Mouse (Mus musculus): ENCODE measurements around the gene Krt8.

The Krt8 gene

GRCm38 (mm10) chr15:102004189-102004588, at the start of gene Krt8:
Krt8 (minus strand) TSS chr15:102004482.
- DNase-seq (ENCODE audit: low spot score in 2 of 2): no peak

DNA sequence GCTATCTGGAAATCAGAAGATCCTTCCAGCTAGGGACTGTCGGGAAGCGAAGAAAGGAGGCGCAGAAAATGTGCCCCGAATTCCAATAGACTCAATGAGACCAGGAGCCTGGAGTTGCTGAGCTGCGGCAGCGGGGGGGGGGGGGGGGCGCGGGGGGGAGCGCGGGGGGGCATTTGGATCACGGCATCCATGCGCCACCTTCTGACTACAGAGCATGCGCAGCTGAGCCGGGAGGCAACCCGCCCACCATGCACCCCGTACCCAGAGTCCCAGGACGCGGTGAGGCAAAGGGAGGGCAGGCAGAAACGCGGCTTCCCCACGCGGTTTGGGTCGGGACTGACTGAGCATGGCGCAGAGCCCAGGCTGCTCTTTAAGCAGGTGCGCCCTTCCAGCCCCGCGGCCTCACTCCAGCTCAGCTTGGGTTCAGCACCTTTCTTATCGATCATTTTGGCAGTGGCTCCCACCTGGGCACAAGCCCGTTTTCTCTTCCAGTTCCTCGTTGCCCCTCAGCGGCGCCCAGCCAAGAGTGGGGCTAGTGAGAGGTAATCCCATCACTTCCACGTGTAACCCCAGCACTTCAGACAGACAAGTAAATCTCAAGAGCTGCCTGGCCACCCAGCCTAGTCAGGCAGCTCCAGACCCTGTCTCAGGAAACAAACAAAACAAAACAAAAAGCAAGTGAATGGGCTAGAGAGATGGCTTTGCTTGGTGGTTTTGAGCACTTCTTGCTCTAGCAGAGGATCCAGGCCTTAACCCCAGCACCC, 47.8 kb upstream of the Krt8 start:
- DNase-seq (ENCODE audit: low spot score in 2 of 2): peak; percentile 71 to 80

- DNase-seq (ENCODE audit: low spot score in 2 of 2): no peak
Measured at GRCm38 (mm10) chr15:102049871-102050270, 45.6 kb upstream of the Krt8 start.

DNA sequence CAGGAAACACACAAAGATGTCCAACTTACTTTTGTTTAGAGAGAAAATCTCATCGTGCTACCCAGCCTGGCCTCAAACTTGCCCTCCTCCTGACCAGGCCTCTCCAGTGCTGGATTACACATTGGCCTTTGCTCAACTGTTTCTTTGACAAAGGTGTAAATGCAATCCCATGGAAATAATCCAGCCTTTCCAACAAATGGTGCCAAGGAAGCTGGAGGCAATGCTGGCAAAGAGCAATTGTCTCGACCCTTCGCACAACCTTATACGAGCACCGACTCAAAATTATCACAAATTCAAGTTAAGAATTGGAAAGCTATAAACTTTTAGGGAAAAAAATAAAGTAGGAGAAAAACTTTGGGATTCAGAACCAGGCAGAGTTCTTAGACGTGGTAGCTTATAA, 43.7 kb upstream of the Krt8 start:
- no peak for DNase-seq (ENCODE audit: low spot score in 2 of 2)

DNA sequence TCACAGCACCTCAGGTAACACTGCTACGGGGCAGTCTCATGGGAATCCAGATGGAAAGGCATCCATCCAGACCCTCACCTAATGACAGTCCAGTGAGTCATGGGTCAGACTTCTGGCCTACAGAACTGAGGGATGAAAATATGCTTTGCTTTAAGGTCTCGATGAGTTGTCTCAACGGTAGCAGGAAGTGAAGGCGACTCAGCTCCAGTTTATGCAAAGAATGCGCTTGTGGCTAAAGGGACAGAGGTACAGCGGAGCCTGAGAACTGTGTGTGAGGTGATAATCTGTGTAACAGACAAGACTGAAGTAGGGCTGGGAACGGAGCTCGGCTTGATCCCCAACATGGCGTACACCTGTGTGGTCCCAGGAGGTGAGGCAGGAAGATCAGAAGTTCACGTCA, 41.4 kb upstream of the Krt8 start:
- DNase-seq (ENCODE audit: low spot score in 2 of 2): no peak

GRCm38 (mm10) chr15:102044745-102045144, 40.5 kb upstream of the Krt8 start:
- DNase-seq (ENCODE audit: low spot score in 2 of 2): no peak

DNA sequence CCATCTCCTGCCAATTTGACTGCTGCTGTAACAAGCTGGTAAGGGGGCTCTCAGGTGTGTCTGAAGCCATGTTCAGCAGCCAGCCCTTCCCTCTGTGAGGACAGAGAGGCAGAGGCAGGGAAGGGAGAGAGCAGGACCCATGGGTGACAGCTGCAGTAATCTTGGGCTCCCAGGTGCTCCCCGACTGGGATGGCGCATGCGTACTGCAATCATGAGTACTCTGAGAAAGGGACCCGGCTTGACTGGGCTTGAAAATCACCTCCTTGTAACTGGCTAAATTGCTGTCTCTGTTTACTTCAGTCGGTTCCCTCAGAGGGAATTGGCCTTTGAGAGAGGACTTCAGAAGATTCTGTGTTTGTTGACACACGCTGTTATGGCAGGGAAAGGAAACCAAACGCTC, 37.7 kb upstream of the Krt8 start:
- no peak for DNase-seq (ENCODE audit: low spot score in 2 of 2)

DNA sequence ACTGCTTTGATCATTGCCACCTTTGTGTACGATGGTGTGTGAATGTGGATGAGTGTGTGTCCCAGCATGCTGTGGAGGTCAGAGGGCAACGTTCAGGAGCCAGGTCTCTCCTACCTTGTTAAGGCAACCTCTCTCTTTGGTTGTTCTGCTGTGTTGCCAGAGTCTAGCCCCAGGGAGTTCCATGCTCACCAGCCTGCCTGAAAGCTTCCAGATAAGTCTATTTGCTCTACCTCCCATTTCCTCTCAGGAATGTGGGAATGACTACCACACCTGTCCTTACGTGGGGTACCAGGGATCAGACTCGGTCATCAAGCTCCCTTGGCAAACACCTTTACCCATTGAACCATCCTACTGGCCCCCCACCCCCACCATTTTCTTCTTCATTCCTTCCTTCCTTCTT, 36.0 kb upstream of the Krt8 start:
- no peak for DNase-seq (ENCODE audit: low spot score in 2 of 2)

GRCm38 (mm10) chr15:102034121-102035053, 30.1 kb upstream of the Krt8 start:
- DNase-seq (ENCODE audit: low spot score in 2 of 2): no peak

DNA sequence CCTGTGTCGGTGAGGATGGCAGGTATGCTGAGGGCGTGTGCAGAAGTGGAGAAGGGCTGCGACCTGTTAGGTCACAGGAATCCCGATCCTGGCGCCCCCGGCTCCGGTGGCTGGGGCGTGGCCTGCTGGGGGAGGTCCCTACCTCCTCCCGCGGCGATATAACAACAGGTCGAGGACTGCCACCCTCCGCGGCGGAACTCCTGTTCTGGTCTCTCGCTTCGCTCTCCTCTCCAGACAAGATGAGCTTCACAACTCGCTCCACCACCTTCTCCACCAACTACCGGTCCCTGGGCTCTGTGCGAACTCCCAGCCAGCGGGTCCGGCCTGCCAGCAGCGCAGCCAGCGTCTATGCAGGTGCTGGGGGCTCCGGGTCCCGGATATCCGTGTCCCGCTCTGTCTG, 23.8 kb upstream of the Krt8 start, which contains the start of gene Krt18:
Gene Krt18 (plus strand): TSS at position 141 of the 400 bp plus-strand sequence.
- DNase-seq (ENCODE audit: low spot score in 2 of 2): no peak

- DNase-seq (ENCODE audit: low spot score in 2 of 2): no peak
Measured at GRCm38 (mm10) chr15:102026430-102026829, 22.1 kb upstream of the Krt8 start.

- no peak for DNase-seq (ENCODE audit: low spot score in 2 of 2)
Measured at GRCm38 (mm10) chr15:102025136-102025872, 21.0 kb upstream of the Krt8 start.

DNA sequence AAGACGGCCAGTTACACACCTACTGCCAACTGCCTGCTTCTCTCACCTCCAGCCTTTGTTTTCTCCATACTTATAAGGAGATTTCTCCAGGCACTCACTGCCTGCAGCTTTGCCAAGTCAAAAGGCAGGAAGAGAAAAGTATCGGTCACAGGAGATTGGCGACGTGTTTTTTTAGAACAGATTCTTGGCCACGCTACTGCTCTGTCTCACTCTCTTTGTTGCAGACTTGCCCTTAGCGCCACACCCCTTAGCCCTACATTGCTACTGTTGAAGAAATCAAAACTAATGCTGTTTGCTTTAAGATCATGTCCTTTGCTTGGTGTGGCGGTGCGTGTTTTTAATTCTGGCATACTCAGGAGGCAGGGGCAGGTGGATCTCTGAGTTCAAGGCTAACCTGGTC, 19.6 kb upstream of the Krt8 start:
- no peak for DNase-seq (ENCODE audit: low spot score in 2 of 2)

- DNase-seq (ENCODE audit: low spot score in 2 of 2): no peak
Measured at GRCm38 (mm10) chr15:102022481-102022880, 18.2 kb upstream of the Krt8 start.

- no peak for DNase-seq (ENCODE audit: low spot score in 2 of 2)
Measured at GRCm38 (mm10) chr15:102017918-102018463, 13.7 kb upstream of the Krt8 start.

- no peak for DNase-seq (ENCODE audit: low spot score in 2 of 2)
Measured at GRCm38 (mm10) chr15:102016787-102017186, 12.5 kb upstream of the Krt8 start.

DNA sequence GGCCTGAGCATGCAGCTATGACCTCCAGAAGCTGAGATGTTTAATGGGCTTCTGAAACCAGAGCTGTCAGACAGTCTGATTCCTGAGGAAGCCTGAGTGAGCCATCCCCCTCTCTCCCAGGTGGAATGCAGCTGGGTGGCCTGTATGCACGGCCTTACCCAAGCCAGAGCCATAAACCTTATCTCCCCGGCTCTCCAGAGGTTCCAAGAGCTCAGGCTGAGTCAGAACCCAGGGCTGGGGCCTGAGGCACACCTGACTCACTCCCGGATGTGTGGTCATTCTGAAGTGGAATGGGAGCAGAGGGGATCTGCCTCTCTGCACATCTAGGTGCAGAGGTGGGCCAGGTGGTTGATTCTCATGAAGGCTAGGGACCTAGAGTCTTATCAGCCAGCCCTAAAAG, 11.8 kb upstream of the Krt8 start:
- no peak for DNase-seq (ENCODE audit: low spot score in 2 of 2)

DNA sequence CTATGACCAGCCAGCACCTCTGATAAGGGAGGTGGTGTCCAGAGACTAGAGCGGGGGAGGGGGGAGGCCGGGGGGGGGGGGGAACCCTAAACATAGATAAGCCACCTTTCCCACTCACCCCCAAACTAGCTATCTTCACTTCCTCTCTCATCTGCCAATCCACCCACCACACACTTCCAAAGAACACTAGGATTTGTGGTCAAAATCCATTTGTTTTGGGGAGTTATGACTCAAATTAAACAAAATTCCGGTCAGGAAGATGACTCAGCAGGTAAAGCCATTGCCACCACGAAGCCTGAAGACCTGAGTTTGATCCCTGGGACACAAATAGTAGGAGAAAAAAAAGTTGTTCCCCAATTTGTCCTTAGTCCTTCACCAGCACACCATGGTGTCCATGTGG, 10.6 kb upstream of the Krt8 start:
- DNase-seq (ENCODE audit: low spot score in 2 of 2): no peak

DNA sequence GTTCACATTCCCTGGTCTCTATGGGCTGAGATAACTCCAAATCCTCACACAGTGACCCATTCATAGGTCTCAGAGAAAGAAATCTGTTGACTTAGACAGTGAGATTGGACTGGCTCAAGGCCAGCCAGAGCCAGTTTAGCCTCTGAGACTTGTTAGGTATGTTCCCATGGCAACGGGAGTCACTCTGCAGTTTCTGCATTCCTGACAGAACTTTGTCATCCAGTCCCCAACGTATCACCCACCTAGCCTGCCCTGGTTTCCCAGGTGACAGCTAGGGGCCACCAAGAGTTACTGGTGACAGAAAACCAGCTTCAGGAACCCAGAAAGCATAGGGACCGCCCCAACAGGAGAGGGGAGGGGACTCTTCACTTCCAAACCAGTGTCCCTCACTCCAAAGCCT, 9.4 kb upstream of the Krt8 start:
- peak; percentile 45 to 60 for DNase-seq (ENCODE audit: low spot score in 2 of 2)

GRCm38 (mm10) chr15:102012260-102012765, 8.0 kb upstream of the Krt8 start:
- no peak for DNase-seq (ENCODE audit: low spot score in 2 of 2)

DNA sequence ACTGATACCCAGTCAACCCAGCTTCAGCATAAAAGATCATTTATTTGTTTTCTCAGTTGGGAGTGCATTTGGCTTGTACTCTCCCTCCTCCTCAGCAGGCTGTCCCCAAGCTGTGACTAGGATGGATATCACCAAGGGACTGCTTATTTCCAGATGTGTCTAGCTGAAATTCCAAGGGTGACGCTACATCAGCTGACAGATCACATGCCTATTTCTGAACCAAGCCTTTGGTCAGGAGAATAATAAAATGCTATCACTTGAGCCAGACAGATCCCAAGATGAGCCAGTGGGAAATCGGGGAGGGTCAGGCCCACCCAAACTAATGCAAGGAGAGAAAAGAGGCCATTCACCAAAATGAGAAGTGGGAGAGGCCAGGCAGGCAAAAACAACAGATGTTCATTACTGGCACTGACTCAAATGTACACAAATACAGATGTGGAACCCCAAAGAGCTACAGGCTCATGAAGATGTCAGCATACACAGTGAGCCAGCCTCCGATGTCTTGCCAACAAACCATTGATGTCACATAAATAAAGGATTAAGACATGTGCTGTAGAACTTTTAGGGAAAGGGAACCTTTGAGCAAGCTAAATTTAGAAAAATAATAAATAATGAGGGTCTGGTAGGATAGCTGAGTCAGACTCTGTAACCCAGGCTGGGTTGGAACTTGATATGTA, 6.4 kb upstream of the Krt8 start:
- DNase-seq (ENCODE audit: low spot score in 2 of 2): no peak

Data from right cerebral cortex, postnatal 10 days (tissue).